Mouse (Mus musculus) A20 (cell line): ENCODE results near the gene Igtp.
"Not testable (repeated sequence)": the region's sequence is repeated elsewhere in the genome, so short reads cannot be mapped to it uniquely, and the experiment has no call there.

Experiments used
- DNase-seq: peaks from one replicate; pipeline ENCODE4 v3.0.0-alpha.2; 2011; ENCODE audit warnings: low read depth, low spot score

Igtp gene

GRCm38 (mm10) chr11:58213673-58214342 is 14.5 kb downstream of the Igtp start:
- peak; percentile 51 for DNase-seq

- DNase-seq: peak; percentile 93
Measured at GRCm38 (mm10) chr11:58214391-58215048, 15.2 kb downstream of the Igtp start.

GRCm38 (mm10) chr11:58215049-58215430 is 15.7 kb downstream of the Igtp start:
- not testable (repeated sequence) for DNase-seq

GRCm38 (mm10) chr11:58215814-58216213 is 16.5 kb downstream of the Igtp start:
- DNase-seq: no peak

- no peak for DNase-seq
Measured at GRCm38 (mm10) chr11:58216823-58217222, 17.5 kb downstream of the Igtp start.

- DNase-seq: no peak
Measured at GRCm38 (mm10) chr11:58223751-58224150, 24.4 kb downstream of the Igtp start.

- no peak for DNase-seq
Measured at GRCm38 (mm10) chr11:58224313-58224712, 25.0 kb downstream of the Igtp start.

GRCm38 (mm10) chr11:58224872-58225271 is 25.5 kb downstream of the Igtp start:
- DNase-seq: not testable (repeated sequence)

GRCm38 (mm10) chr11:58225655-58226054 is 26.3 kb downstream of the Igtp start:
- peak; percentile 74 for DNase-seq

GRCm38 (mm10) chr11:58226425-58226824 is 27.1 kb downstream of the Igtp start:
- no peak for DNase-seq

- DNase-seq: not testable (repeated sequence)
Measured at GRCm38 (mm10) chr11:58228021-58228420, 28.7 kb downstream of the Igtp start.

GRCm38 (mm10) chr11:58230396-58230910 is 31.1 kb downstream of the Igtp start:
- DNase-seq: no peak

- DNase-seq: no peak
Measured at GRCm38 (mm10) chr11:58231156-58231555, 31.8 kb downstream of the Igtp start.

GRCm38 (mm10) chr11:58234551-58234950 is 35.2 kb downstream of the Igtp start:
- not testable (repeated sequence) for DNase-seq

- peak; percentile 81 for DNase-seq
Measured at GRCm38 (mm10) chr11:58235152-58235551, 35.8 kb downstream of the Igtp start.

GRCm38 (mm10) chr11:58238840-58239791 is 39.8 kb downstream of the Igtp start:
- peak; percentile 73 for DNase-seq

- DNase-seq: no peak
Measured at GRCm38 (mm10) chr11:58247294-58247693, 47.9 kb downstream of the Igtp start.

- no peak for DNase-seq
Measured at GRCm38 (mm10) chr11:58249203-58249981, 50.0 kb downstream of the Igtp start.

- no peak for DNase-seq
Measured at GRCm38 (mm10) chr11:58250550-58250949, 51.2 kb downstream of the Igtp start.

GRCm38 (mm10) chr11:58254411-58254810 is 55.1 kb downstream of the Igtp start:
- DNase-seq: no peak
